Mouse (Mus musculus) neural tube, embryonic 15.5 days (tissue): ENCODE results near the gene Pcsk5. TPM values are rescaled to one million over a fixed set of nuclear protein-coding genes. Genes with fewer than 3 reads are reported as not detected.

ENCODE experiments used
- ATAC-seq: fragments of 200-750 bp; cut with Nextera tagmentation; 2 replicates; pipeline ENCODE4 v1.8.0; 2017; ENCODE audit warnings: mild to moderate bottlenecking, moderate TSS enrichment, moderate library complexity; ENCODE audit not compliant: low FRiP score
- H3K27ac ChIP-seq: fragments of 300-500 bp; sonication (generic); replicated peaks from 2 replicates; pipeline ENCODE4 v1.5.1; 2015; ENCODE audit warnings: mild to moderate bottlenecking, inconsistent platforms
- H3K27me3 ChIP-seq: fragments of 300-500 bp; sonication (generic); replicated peaks from 2 replicates; pipeline ENCODE4 v1.6.1; 2015; ENCODE audit warnings: inconsistent platforms
- H3K36me3 ChIP-seq: fragments of 300-500 bp; sonication (generic); 2 replicates; pipeline ENCODE4 v1.6.1; 2015; ENCODE audit warnings: inconsistent platforms
- H3K4me1 ChIP-seq: fragments of 300-500 bp; sonication (generic); 2 replicates; pipeline ENCODE4 v1.6.1; 2015; ENCODE audit warnings: inconsistent platforms
- H3K4me2 ChIP-seq: fragments of 300-500 bp; sonication (generic); 2 replicates; pipeline ENCODE4 v1.6.1; 2015; ENCODE audit warnings: inconsistent platforms, mild to moderate bottlenecking, moderate library complexity
- H3K4me3 ChIP-seq: fragments of 300-500 bp; sonication (generic); replicated peaks from 2 replicates; pipeline ENCODE4 v1.5.1; 2015; ENCODE audit warnings: mild to moderate bottlenecking, inconsistent platforms
- H3K9ac ChIP-seq: fragments of 300-500 bp; sonication (generic); replicated peaks from 2 replicates; pipeline ENCODE4 v1.6.1; 2015; ENCODE audit warnings: mild to moderate bottlenecking, inconsistent platforms
- H3K9me3 ChIP-seq: fragments of 300-500 bp; sonication (generic); replicated peaks from 2 replicates; pipeline ENCODE4 v1.6.1; 2016; ENCODE audit warnings: inconsistent platforms
- WGBS: fragments of 180-500 bp; shearing (Covaris S2); methylation state at CpG from one replicate; pipeline ENCODE4 v1.1.7; 2015; ENCODE audit warnings: mixed read lengths; 5-methylcytosine and 5-hydroxymethylcytosine counted together
- polyA plus RNA-seq: library from polyadenylated mRNA; unstranded; fragments of >200 nt; fragmentation: Nextera tagmentation; extraction: Ambion mirVana; gene quantifications from 2 replicates; pipeline ENCODE4 v1.2.1, GENCODE M21; 2015

Pcsk5 gene
- polyA plus RNA-seq = 11.4 and 13.0 TPM in 2 replicates

DNA sequence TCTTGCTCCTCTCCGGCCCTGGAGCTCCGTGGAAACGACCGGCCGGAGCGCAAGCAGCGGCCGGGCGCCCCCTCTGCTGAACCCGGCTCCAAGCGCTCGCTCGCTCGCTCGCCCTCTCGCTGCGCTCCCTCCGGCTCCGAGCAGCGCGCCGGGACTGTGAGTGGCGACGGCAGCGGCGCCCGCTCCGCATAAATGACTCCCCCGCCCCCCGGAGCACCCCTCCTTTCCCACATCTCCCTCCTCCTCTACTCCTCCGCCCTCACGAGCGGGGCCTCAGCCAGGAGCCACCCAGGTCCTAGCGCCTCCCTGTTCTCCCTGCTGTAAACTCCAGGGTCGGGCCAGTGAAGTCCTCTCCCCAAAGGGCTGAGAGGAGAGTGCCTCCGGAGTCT is at the start of gene Pcsk5:
Pcsk5 (minus strand) TSS at position 162 of the 389 bp plus-strand sequence.
- peak; percentile 96 for ATAC-seq
- Histone ChIP-seq H3K4me2 (peak within 1 kb of the TSS; percentile 94), H3K36me3 (no peaks in the 10 kb centered on the region), H3K27ac (peak within 1 kb of the TSS; percentile 83), H3K9ac (peak within 1 kb of the TSS; percentile 69), H3K9me3 (no peaks in the 10 kb centered on the region), H3K4me1 (peaks cover 29% of the 10 kb centered on the region), H3K4me3 (peak within 1 kb of the TSS; percentile 70), H3K27me3 (no peaks in the 10 kb centered on the region)
- under 1% methylated on average over 35 of the region's 36 CpGs for WGBS

DNA sequence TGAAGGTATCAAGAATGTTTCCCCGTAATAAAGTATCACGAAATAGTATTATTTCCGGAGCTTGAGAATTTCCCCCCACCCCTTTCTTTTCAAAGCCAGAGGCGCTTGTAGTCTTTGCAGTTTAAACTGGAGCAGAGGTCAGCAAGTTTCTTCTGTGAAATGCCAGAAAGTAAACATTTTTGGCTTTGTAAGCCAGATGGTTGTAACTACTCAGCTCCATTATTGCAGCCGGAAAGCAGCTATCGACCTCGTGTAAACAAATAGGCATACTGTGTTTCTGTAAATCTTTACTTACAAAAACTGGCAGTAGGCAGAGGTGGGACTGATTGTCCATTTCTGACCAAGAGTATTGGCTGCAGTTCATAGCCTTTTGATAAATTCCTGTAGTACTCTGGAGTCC is 38.4 kb upstream of the Pcsk5 start:
- Histone ChIP-seq H3K9me3 (no peaks in the 10 kb centered on the region), H3K9ac (no peak overlapping the region), H3K4me2 (no peak overlapping the region), H3K4me1 (no peaks in the 10 kb centered on the region), H3K36me3 (no peaks in the 10 kb centered on the region), H3K27ac (no peak overlapping the region), H3K27me3 (no peaks in the 10 kb centered on the region), H3K4me3 (no peak overlapping the region)
- WGBS = 84% methylated on average over 7 of the region's 7 CpGs
- no peak for ATAC-seq

DNA sequence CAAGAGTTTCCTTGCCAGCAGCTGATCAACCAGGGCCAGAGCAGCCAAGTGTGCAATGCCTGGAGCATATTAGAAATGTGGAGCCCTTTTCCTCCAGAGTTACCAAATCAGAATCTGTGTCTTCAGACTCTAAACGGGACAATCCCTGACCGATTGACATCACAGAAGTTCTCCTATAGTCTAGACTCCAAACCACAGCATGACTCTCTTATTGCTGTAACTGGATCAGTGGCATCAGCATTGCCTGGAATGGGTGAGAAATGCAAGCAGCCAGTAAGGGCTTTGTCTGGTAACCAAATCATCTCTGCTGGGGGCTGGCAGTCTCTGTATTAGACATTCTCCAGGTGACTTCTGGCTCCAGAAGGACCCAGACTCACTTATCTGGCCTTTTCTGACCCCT is 37.0 kb upstream of the Pcsk5 start:
- Histone ChIP-seq H3K27me3 (no peaks in the 10 kb centered on the region), H3K4me1 (no peaks in the 10 kb centered on the region), H3K9ac (no peak overlapping the region), H3K36me3 (no peaks in the 10 kb centered on the region), H3K4me2 (no peak overlapping the region), H3K9me3 (no peaks in the 10 kb centered on the region), H3K27ac (no peak overlapping the region), H3K4me3 (no peak overlapping the region)
- WGBS = 92% methylated on average over 2 of the region's 2 CpGs
- no peak for ATAC-seq

DNA sequence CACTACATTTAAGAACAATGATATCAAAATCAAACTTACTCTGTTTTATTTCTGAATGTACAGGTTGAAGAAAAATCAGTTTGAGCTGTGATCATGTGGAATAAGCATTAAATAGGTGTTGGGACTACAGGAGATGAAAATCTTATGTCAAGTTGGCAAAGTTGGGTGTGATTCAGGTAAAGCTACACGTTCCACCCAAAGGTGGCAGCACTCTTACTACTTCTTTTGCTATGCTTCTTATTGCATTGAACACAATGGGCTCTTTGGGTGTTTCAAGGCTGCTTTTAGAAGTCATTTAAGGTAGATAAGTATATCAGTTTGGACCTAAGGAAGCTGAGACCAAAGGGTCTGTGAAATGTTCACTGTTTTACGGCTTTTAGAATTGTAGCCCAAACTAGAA is 36.3 kb upstream of the Pcsk5 start:
- no peaks in the 10 kb centered on the region for H3K9me3 ChIP-seq
- H3K9ac ChIP-seq = no peak overlapping the region
- ATAC-seq = no peak
- no peak overlapping the region for H3K4me3 ChIP-seq
- H3K36me3 ChIP-seq = no peaks in the 10 kb centered on the region
- no peak overlapping the region for H3K27ac ChIP-seq
- no peak overlapping the region for H3K4me2 ChIP-seq
- H3K4me1 ChIP-seq = no peaks in the 10 kb centered on the region
- WGBS = 61% methylated on average over 2 of the region's 2 CpGs
- no peaks in the 10 kb centered on the region for H3K27me3 ChIP-seq

DNA sequence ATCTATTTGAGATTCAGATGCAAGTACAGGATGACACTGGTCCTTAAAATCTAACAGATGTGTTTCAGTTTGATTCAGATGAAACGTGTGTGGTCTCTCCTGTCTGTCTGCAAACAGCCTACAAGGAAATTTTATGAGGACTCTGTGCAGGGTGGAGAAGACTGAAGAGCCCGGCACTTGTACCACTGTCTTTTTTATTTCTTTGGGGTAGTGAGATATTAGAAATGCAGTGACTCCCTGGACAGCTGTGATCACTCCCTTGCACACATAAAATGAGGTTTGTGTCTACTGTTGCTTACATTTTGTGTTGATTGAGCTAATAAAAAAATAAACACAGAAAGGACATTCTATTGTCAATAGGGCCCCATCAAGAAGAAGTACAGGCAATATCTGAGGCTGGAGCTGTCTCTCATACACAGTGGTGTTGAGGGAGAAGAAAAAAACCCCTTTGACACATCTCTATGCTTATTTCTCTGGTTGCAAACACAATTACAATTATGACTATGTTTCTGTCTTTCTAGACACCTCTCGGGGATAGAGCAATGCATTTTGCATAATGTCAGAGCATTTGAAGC is 29.0 kb upstream of the Pcsk5 start:
- Histone ChIP-seq H3K27ac (no peak overlapping the region), H3K9me3 (no peaks in the 10 kb centered on the region), H3K9ac (no peak overlapping the region), H3K4me3 (no peak overlapping the region), H3K4me2 (no peak overlapping the region), H3K36me3 (no peaks in the 10 kb centered on the region), H3K27me3 (no peaks in the 10 kb centered on the region), H3K4me1 (no peaks in the 10 kb centered on the region)
- 55% methylated on average over 3 of the region's 3 CpGs for WGBS
- peak; percentile 83 for ATAC-seq

DNA sequence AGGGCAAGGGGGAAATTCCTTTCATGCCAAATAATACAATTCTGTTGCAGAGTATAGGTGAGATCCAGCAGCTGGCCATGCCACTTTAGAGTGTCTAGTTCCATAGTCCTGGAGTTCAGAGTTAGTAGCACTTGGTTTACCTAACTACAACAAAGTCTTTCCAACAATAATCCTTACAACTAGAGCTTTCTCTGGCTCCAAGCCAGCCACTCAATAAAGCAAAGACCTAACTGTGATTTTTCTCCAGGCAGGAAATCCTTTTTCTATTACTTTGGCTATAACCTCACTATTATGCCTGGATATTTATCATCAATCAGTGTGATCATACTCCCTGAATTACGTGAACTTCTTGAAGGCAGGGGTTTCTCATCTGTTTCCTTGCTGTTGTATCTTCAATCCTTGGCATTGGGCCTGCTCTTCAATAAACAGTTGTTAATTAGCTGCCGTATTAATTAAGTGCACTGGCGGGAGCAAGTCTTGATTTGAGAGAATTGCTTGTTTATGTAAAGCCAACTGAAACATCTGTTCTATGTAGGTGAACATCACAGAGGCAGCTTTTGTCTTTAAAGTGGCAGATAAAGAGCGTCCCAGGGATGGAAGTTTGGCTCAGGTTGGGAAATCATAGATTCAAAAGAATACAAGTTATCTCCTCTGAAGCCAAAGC is 23.1 kb upstream of the Pcsk5 start:
- H3K4me1 ChIP-seq = no peaks in the 10 kb centered on the region; the same call in 1 of the 2 replicates
- no peak overlapping the region for H3K9ac ChIP-seq
- H3K4me3 ChIP-seq = no peak overlapping the region
- no peak for ATAC-seq
- H3K9me3 ChIP-seq = no peaks in the 10 kb centered on the region
- no peak overlapping the region for H3K27ac ChIP-seq
- H3K36me3 ChIP-seq = no peaks in the 10 kb centered on the region
- H3K4me2 ChIP-seq = no peak overlapping the region
- no peaks in the 10 kb centered on the region for H3K27me3 ChIP-seq
- WGBS = 38% methylated on average over 4 of the region's 4 CpGs

DNA sequence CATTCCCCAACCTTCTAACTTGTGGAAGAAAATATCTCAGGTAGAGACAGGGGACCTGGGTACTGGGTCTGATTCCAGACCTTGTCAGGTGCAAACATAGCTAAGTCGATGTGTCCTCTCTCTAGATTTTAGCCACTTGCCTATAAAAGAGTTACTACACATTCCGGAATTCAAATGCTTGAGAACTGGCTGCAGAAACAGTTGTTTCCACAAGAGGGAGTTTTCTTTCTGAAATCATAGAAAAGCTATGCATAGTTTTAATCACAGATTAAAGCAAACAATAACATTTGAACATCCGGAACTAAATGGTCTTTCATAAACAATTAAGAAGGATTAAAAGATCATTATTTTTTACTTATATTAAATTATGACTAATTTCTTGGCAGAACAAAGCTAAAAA is 19.3 kb upstream of the Pcsk5 start:
- no peak overlapping the region for H3K9ac ChIP-seq
- no peaks in the 10 kb centered on the region for H3K27me3 ChIP-seq
- H3K4me3 ChIP-seq = no peak overlapping the region
- no peaks in the 10 kb centered on the region for H3K9me3 ChIP-seq
- H3K27ac ChIP-seq = no peak overlapping the region
- ATAC-seq = no peak
- no peaks in the 10 kb centered on the region for H3K36me3 ChIP-seq
- WGBS = 68% methylated on average over 3 of the region's 3 CpGs
- no peaks in the 10 kb centered on the region; the same call in 1 of the 2 replicates for H3K4me1 ChIP-seq
- no peak overlapping the region for H3K4me2 ChIP-seq

DNA sequence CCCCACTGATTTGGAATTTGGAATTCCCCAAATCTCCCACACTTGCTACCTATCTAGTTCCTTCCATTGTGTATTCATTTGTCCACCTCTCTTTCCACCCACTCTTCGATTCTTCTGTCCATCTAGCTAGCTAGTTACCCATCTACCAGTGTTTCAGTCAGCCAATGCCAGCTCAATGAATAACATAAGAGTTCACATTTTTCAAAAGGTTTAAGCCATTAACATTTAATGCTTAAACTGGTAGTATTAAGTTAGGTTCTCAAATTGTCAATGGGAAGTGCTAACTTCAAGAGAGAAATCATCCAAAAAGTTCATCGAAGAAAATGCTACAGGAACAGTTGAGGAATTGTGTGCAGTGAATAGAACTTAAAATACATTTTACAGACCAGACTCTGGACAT is 11.0 kb upstream of the Pcsk5 start:
- Histone ChIP-seq H3K36me3 (no peaks in the 10 kb centered on the region), H3K4me2 (no peak overlapping the region), H3K27ac (no peak overlapping the region), H3K4me1 (no peaks in the 10 kb centered on the region), H3K27me3 (no peaks in the 10 kb centered on the region), H3K4me3 (no peak overlapping the region), H3K9ac (no peak overlapping the region), H3K9me3 (no peaks in the 10 kb centered on the region)
- 90% methylated on average over 2 of the region's 2 CpGs for WGBS
- no peak for ATAC-seq

DNA sequence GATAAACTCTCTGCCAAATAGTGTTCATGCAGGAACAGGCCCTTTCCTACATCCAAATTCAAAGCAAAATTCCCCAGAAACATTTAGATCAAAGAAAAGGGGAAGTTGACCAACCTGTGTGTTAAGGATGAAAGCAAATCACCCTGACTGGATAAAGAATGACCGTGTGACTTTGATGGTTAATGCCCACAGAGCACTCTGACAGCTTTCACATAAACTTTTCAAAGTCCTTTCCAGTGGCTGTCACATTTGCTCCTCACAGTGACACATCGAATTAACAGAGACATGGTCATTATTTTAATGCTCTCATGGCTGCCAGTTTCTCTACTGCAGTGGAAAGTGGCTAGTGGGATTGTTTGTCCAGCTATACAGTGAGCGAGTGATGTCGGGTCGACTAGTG is 8.5 kb upstream of the Pcsk5 start:
- H3K27me3 ChIP-seq = no peaks in the 10 kb centered on the region
- no peak overlapping the region for H3K4me2 ChIP-seq
- no peak overlapping the region for H3K4me3 ChIP-seq
- H3K9ac ChIP-seq = no peak overlapping the region
- WGBS = 67% methylated on average over 5 of the region's 5 CpGs
- H3K9me3 ChIP-seq = no peaks in the 10 kb centered on the region
- no peaks in the 10 kb centered on the region for H3K36me3 ChIP-seq
- H3K27ac ChIP-seq = no peak overlapping the region
- no peak for ATAC-seq
- no peaks in the 10 kb centered on the region for H3K4me1 ChIP-seq

DNA sequence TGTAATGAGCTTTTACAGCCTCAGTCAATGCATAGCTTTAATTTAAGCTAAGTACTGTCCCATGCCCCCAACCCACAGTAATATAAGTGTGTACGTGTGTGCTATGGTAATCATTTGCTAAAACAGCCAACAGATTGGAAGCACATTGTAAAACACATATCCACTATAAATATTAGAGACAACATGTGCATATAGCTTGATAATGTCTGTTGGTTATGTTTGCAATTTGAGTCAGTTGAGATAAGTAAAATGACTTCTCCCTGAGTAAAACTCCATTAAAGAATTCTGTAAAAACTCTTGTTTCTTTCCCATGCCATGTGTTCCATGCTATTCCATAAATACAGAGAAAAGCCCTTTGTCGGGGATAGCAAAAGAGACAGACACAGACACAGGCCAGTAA is 4.2 kb upstream of the Pcsk5 start:
- peaks cover 10% of the 10 kb centered on the region for H3K4me1 ChIP-seq
- H3K9ac ChIP-seq = no peak overlapping the region
- no peaks in the 10 kb centered on the region for H3K27me3 ChIP-seq
- 80% methylated on average over 2 of the region's 2 CpGs for WGBS
- no peaks in the 10 kb centered on the region for H3K36me3 ChIP-seq
- no peak overlapping the region for H3K4me3 ChIP-seq
- H3K27ac ChIP-seq = no peak overlapping the region
- no peak overlapping the region for H3K4me2 ChIP-seq
- H3K9me3 ChIP-seq = no peaks in the 10 kb centered on the region
- no peak for ATAC-seq

DNA sequence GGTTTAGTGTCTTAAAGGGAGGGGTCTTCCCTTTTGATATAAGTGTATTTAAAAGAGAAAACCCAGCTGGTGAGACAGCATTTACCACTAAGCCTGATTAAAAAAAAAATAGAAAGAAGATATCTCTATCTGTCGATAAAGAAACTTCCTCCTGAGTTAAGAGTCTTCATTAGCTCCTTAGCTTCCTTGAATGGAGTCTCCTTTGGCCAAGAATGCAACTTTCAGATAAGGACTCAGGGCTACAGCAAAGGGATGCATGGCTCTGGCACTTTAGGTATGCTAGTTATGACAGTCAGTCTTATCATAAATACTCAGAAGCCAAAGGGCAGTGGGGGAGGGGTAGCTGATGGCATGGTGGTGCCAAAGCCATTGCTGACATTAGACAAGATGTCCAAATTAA is 2.4 kb upstream of the Pcsk5 start:
- H3K9me3 ChIP-seq = no peaks in the 10 kb centered on the region
- WGBS = 93% methylated on average over 1 of the region's 1 CpGs
- H3K4me2 ChIP-seq = no peak overlapping the region
- H3K27ac ChIP-seq = no peak overlapping the region
- H3K4me1 ChIP-seq = peaks cover 27% of the 10 kb centered on the region
- no peaks in the 10 kb centered on the region for H3K36me3 ChIP-seq
- no peak for ATAC-seq
- no peak overlapping the region for H3K9ac ChIP-seq
- H3K4me3 ChIP-seq = no peak overlapping the region
- no peaks in the 10 kb centered on the region for H3K27me3 ChIP-seq

DNA sequence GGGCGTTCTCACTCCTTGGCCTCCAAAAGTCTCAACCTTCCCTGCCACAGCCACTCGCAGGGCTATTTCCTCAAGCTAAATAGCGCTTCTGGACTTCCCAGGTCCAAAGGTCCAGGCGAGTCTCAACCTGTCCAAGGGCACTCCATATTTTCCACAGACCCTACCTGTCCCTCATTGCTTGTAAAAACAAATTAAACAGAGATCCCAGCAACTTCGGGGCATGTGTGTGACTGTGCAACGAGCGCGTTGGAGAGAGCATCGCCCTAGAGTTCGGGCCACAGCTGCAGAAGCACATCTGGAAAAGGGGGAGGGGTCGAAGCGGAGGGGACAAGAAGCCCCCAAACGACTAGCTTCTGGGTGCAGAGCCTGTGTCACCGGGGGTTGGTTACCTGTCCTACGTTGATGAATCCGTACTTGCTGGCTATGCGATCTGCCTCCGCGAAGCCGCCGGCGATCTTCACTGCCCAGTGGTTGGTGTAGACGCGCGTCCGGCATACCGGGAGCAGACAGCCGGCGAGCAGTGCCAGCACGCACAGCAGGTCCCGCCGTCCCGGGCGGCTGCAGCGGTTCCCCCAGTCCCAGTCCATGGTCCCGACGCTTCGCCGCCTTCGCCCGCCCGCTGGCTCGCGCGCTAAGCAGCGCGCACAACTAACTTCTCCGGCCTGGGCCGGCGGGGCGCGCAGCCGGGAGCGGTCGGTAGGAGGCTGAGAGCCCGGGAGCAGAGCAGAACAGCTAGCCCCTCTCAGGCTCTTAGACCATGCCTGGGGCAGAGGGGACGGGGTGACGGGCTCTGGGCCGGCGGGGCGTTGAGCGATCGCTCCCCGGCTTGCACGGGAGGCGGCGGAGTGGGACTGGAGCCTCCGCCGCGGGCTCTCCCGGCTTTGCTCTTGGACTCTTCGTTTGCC is 614 bp downstream of the Pcsk5 start:
- Histone ChIP-seq H3K4me3 (peak overlapping the region; percentile 70), H3K9me3 (no peaks in the 10 kb centered on the region), H3K4me1 (peaks cover 29% of the 10 kb centered on the region), H3K27me3 (no peaks in the 10 kb centered on the region), H3K27ac (peak overlapping the region; percentile 83), H3K9ac (peak overlapping the region; percentile 69), H3K36me3 (no peaks in the 10 kb centered on the region), H3K4me2 (peak overlapping the region; percentile 94)
- WGBS = under 1% methylated on average over 70 of the region's 72 CpGs
- peak; percentile 84 for ATAC-seq
